Mouse (Mus musculus): Measurements from ENCODE around the gene Rnf148.

- TF ChIP-seq CTCF (IDR thresholded peaks at IDR 0.05; ENCODE audit: low read depth, low read length) (no peak), POLR2A (IDR thresholded peaks at IDR 0.05; ENCODE audit: extremely low read depth, insufficient read depth, low read length) (no peak)
These were observed 24.5 kb downstream of the Rnf148 start for GRCm38 (mm10) chr6:23630465-23630864.
